Mouse (Mus musculus): ENCODE results near the gene Tmod2.
"Not testable (repeated sequence)": the region's sequence is repeated elsewhere in the genome, so short reads cannot be mapped to it uniquely, and the experiment has no call there.

Tmod2 gene

DNA sequence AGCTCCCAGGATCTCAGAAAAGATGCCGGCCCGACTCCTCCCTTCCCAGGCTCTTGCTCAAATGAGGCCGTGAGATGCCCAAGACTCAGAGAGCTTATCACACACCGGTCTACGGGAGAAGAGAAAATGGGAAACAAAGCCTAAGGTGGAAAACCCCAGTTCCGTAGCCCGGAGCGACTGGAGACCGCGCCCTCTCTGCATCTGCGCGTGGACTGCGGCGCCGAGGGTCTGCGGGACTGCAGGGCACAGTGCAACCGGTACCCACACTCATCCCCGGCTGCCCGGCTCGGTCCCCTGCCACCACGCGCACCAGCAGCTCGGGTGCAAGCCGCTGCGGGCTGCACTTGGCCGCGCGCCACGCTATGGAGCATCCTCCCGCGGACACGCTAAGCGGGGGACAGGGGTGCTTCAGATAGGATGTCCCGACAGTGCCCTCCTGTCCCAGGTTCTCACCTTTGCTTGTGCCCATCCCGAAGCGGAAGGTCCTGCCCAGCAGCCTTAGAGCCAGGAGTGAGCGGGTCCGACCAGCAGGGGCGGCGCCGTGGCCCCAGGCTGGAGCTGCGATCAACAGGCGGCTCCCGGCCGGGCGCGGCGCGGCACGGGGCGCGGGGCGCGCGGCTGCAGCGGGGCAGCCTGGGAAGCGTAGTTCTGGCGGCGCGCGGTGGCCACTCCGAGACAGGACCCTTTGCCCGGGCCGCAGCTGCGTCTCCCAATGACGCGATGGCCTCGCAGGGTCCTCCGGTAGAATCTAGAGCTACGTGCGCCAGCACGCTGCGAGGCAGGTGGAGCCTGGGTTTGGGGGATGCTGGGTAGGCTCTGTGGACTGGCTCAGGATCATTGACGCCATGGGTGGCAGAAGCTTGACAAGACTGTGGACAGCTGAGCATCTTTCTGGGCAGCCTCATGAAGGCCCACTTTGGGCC lies at the start of gene Tmod2:
Gene Tmod2, minus strand, starts transcription at position 755 of the 923 bp plus-strand sequence.
- peak; percentile 14 to 21 for DNase-seq

DNA sequence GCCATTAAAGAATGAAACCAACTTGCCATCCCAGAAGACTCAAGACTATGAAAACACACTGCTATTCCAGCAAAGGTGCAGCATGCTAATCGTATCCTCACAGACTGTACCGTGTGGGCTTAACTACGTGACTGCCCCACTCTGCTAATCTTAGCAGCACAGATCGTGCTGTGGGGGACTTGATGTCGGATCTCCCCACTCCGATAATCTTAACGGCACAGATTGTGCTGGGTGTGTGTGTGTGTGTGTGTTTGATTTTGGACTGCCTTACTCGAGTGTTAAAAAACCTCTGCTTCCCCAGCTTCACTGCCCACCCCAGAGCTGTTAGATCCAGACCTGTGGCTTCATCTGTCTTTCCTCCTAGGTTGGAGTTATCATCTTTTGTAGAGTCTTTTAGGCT lies 49.8 kb upstream of the Tmod2 start:
- DNase-seq: no peak

DNA sequence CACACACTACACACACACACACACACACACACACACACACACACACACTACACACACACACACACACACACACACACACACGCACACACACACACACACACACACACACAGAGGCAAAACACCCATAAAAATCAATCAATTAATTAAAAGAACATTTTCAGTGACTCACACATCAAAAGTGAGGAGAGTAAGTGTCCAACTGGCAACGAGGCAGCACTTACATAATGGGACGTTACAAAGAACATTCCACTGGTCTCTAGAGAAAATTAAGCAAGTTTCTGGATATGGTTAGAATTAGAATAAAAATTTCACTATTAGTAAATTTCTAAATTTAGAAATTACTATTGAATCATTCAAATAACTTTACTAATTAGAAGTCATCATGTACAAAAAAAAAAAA lies 45.3 kb upstream of the Tmod2 start:
- DNase-seq: not testable (repeated sequence)

- DNase-seq: peak in 1 of 2 experiments; percentile 11
Measured at GRCm38 (mm10) chr9:75653981-75654911, 43.1 kb upstream of the Tmod2 start.

DNA sequence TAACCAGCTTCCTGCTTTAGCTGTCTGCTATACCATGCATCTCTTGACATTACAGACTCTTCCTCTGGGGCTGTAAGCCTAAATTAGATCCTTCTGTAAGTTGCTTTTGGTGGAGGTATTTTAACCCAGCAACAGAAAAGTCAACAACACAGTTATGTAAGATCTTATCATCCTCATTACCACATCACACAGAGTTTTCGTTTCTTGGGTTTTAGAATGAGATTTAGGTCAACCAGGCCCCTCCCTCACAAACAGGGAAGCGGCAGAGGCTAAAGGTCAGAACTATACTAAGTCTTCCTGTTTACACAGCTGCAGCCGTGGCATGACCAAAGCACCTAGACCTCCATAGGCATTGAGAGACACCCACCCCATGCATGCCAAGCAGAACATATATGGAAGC lies 34.3 kb upstream of the Tmod2 start:
- DNase-seq: no peak

DNA sequence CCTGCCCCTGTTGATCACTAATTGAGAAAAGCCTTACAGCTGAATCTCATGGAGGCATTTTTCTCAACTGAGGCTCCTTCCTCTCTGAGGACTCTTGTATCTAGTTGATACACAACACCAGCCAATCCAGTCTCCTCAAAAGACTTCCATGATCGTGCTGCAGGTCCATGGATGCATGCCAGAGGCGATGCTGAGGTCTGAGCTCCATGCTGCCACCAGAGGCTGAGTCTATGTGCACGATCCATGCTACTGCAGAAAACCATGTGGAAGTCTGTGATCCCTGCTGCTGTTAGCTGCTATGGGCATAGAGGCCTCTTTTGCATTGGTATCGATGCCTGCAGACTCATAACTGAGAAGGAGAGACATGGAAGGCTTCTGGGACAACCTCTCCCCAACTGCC lies 23.1 kb upstream of the Tmod2 start:
- no peak for DNase-seq

- DNase-seq: no peak
Measured at GRCm38 (mm10) chr9:75633603-75634002, 22.5 kb upstream of the Tmod2 start.

DNA sequence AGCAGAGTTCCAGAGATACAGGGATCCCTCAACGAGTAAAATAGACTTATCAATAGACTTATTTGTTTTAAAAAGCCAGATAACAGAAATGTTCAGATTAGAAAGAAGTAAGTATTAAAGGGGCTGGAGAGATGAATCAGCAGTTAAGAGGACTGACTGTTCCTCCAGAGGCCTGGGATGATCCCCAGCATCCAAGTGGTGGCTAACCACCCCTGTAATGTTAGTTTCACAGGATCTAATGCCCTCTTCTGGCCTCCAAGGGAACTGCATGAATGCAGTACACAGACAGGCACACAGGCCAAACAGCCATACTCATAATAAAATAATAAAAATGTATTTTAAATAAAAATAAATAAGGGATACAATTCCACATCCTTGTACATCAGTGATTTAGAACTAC lies 21.8 kb upstream of the Tmod2 start:
- peak; percentile 12 to 30 for DNase-seq

DNA sequence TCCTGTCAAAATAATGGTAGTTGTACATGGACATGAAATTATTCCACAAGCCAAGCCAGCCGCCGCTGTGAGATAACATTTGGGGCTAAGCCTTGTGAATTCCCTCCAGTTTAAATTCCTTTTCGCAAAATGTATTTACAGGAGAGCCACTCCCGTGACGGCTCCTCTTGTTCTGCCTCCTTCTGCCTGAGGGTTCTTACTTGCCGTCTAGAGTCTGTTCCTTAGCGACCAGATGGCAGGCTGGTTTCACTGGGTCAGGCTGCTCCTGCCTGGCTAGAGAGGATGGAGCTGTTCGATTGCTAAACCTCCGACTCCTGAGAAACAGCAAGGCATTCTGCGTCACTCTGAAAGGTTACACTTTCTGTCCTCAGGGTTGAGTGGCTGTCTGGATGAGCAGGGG lies 21.0 kb upstream of the Tmod2 start:
- DNase-seq: peak; percentile 8 to 19

- DNase-seq: peak in 1 of 2 experiments; percentile 30
Measured at GRCm38 (mm10) chr9:75630823-75631454, 19.8 kb upstream of the Tmod2 start.

- DNase-seq: no peak
Measured at GRCm38 (mm10) chr9:75626308-75626604, 15.1 kb upstream of the Tmod2 start.

GRCm38 (mm10) chr9:75625556-75626307 lies 14.6 kb upstream of the Tmod2 start, which contains the start of gene Lysmd2:
Lysmd2 (plus strand) TSS chr9:75625741.
- peak; percentile 66 to 70 for DNase-seq

DNA sequence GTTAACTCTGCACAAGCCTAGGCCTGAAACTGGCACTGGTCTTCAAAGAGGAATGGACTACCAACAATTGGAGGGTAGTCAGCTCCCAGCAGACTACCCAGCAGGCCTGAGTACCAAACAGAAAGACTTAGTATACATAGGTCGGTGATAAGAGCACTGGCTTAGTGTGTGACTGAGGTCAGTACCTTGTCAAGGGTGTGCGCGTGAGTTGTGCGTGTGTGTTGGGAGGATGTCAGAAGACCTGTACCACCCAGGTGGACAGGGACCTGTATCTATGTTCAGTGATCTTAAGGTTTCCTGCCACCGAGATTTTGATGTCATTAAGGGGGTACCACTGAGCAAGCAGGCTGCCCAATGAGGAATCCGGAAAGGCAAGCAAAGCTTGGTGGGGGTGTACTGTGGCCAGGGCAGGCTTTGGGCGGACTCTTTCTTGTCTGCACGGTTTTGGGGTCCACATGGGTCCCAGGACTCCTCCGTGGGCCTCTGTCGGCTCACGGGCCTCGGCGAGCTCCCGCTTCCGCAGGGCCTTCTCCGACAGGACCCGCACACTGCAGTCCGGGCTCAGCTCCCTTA lies 13.9 kb upstream of the Tmod2 start:
- DNase-seq: no peak

GRCm38 (mm10) chr9:75621428-75621827 lies 10.3 kb upstream of the Tmod2 start:
- DNase-seq: no peak

DNA sequence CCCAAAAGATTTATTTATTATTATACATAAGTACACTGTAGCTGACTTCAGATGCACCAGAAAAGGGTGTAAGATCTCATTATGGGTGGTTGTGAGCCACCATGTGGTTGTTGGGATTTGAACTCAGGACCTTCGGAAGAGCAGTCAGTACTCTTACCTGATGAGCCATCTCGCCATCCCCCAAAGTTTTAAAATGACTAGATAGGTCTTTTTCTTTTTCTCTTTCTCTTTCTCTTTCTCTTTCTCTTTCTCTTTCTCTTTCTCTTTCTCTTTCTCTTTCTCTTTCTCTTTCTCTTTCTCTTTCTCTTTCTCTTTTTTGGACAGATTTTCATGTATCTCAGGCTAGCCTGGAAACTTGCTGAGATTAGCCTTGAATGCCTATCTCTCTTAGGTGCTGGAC lies 8.6 kb upstream of the Tmod2 start:
- DNase-seq: not testable (repeated sequence)

- DNase-seq: no peak
Measured at GRCm38 (mm10) chr9:75618836-75619400, 7.8 kb upstream of the Tmod2 start.

DNA sequence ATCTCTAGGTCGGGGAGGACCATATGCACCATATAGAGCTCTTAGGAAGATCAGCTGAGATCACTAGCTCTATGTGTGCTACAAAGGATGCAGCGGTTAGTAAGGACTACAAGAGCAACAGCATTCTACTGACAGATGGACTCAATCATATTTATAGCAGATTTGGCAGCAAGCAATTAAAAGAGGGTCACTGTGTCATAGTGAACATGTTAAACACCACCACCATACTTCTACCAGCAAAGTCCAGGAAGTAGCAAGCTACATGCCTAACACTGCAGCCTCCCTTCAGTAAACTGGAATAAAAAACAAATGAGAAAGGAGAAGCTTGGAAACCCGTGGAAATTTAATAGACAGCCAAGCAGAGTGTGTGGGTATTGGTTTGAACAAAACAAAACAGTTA lies 5.4 kb upstream of the Tmod2 start:
- DNase-seq: no peak

DNA sequence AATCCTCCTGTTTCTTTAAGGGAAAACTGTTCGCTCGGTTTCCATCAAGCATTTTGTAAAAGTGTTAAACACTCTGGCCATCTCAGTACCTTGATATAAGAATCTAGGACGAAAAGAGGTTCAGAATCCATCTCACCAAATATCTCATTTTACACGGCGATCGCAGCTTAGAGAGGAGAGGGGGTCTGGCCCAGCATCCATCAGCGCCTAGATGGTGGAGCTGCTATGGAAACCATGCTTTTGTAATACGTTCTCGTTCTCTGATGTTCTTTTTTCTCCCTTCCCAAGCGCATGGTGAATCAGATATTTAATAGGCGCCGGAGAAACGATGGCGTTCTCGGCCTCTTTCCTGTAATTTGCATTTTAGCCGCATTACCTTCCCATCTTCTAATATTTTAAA lies 1.2 kb downstream of the Tmod2 start:
- DNase-seq: no peak

- DNase-seq: no peak
Measured at GRCm38 (mm10) chr9:75609505-75609904, 1.6 kb downstream of the Tmod2 start.

- no peak for DNase-seq
Measured at GRCm38 (mm10) chr9:75607496-75607895, 3.6 kb downstream of the Tmod2 start.

GRCm38 (mm10) chr9:75601510-75601909 lies 9.6 kb downstream of the Tmod2 start:
- DNase-seq: no peak

Measured in lung, adult 18-20 months (tissue).